Mouse (Mus musculus): ENCODE results near the gene Set. TPM values are rescaled to one million over a fixed set of nuclear protein-coding genes. Genes with fewer than 3 reads are reported as not detected.

Set gene
- total and polyA plus RNA-seq, 3 experiments, result 250 to 973 (median 580) TPM

DNA sequence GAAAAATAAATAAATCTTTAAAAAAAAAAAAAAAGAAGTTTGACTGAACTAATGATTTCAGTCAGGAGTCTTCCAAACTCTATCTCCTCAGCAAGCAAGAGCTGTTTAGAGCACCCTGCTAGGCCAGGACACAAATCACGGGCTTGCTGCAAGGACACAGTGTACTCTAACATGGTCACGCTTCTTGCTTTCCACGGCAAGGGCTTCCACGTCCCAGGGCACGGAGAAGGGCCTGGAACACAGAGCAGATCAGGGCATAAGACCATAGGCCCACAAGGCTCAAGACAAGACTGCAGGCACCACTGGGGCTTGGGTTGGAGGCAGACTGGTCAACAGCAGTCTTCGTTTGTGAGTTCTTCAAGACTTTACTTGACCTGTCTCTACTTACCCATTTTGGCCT is 10.1 kb upstream of the Set start:
- no peaks in the 10 kb centered on the region for H3K9me3 ChIP-seq (replicated peaks; ENCODE audit: insufficient read depth, low read length)
- DNase-seq (ENCODE audit: low read depth, low spot score), result no peak
- H3K4me1 ChIP-seq (ENCODE audit: control insufficient read depth in 1 of 2, insufficient read depth in 2 of 2, low read length in 2 of 2), result peaks cover 2 to 28% of the 10 kb centered on the region in 2 experiments
- 0 out of 2 replicates have a peak overlapping the region, but pooled peaks have one; percentile 3 for H3K9ac ChIP-seq (ENCODE audit: control insufficient read depth, low read depth, low read length, poor library complexity, severe bottlenecking)
- H3K79me2 ChIP-seq (ENCODE audit: control insufficient read depth, insufficient read depth, low read length, poor library complexity), result peaks cover 15% of the 10 kb centered on the region
- no peak overlapping the region for H3K27ac ChIP-seq (ENCODE audit: control insufficient read depth, low read depth, low read length)
- H3K4me3 ChIP-seq (ENCODE audit: control insufficient read depth in 1 of 2, insufficient read depth in 1 of 2, low read depth in 2 of 2, low read length in 2 of 2), result no peak overlapping the region
- H3K27me3 ChIP-seq (ENCODE audit: control insufficient read depth in 1 of 2, insufficient read depth in 2 of 2, low read length in 2 of 2), result no peaks in the 10 kb centered on the region
- no peak for TF ChIP-seq SMC3 (IDR thresholded peaks at IDR 0.05; ENCODE audit: low read depth, low read length)
- TF ChIP-seq GATA1 (IDR thresholded peaks at IDR 0.05; ENCODE audit: low read depth, low read length), result no peak
- H3K36me3 ChIP-seq (ENCODE audit: control insufficient read depth in 1 of 2, insufficient read depth in 2 of 2, low read length in 2 of 2), result peaks cover 0 to 20% of the 10 kb centered on the region in 2 experiments; a peak in 2 of 4 replicates

DNA sequence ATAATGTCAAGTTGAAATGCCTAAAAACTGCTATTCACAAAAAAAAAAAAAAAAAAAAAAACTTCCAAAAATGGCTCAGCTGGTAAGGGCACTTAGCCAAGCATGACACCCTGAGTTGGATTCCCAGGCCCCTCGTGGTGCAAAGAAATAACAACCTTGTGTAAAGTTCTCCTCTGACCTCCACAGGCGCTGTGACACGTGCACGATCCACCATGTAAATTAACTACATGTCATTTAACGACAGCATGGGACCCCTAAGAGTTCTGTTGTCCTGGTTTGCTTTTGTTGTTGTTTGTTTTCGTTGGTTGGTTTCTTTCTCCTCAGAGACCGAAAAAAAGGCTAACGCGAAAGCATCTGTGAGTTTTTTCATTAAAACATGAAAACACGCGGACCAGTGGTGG is 9.1 kb upstream of the Set start:
- DNase-seq (ENCODE audit: low read depth, low spot score), result peak; percentile 70
- TF ChIP-seq GATA1 (IDR thresholded peaks at IDR 0.05; ENCODE audit: low read depth, low read length) (no peak), MYC (IDR thresholded peaks at IDR 0.05; ENCODE audit: low read depth, low read length) (peak; percentile 98), ZKSCAN1 (IDR thresholded peaks at IDR 0.05; ENCODE audit: low read depth, low read length) (no peak), MXI1 (IDR thresholded peaks at IDR 0.05; ENCODE audit: low read depth, low read length) (peak; percentile 90), MAZ (IDR thresholded peaks at IDR 0.05; ENCODE audit: low read depth, low read length) (no peak), POLR2AphosphoS2 (IDR thresholded peaks at IDR 0.05; ENCODE audit: low read length) (no peak), HCFC1 (IDR thresholded peaks at IDR 0.05; ENCODE audit: low read depth, low read length) (no peak), ZMIZ1 (IDR thresholded peaks at IDR 0.05; ENCODE audit: low read depth, low read length) (no peak), TCF12 (IDR thresholded peaks at IDR 0.05; ENCODE audit: low read depth, low read length) (no peak), NELFE (IDR thresholded peaks at IDR 0.05; ENCODE audit: low read depth, low read length) (no peak), CHD1 (IDR thresholded peaks at IDR 0.05; ENCODE audit: low read depth, low read length) (0 out of 2 replicates have a peak, but pooled peaks have one; percentile 76), USF2 (IDR thresholded peaks at IDR 0.05; ENCODE audit: borderline replicate concordance in 1 of 2, insufficient read depth in 1 of 2, low read depth in 1 of 2, low read length in 2 of 2) (no peak), E2F4 (IDR thresholded peaks at IDR 0.05; ENCODE audit: borderline replicate concordance, low read depth, low read length) (no peak), RAD21 (IDR thresholded peaks at IDR 0.05; ENCODE audit: low read depth, low read length) (no peak), ELF1 (IDR thresholded peaks at IDR 0.05; ENCODE audit: low read depth, low read length) (no peak), ETS1 (IDR thresholded peaks at IDR 0.05; ENCODE audit: low read depth, low read length) (peak; percentile 84), MYB (IDR thresholded peaks at IDR 0.05; ENCODE audit: low read depth, low read length) (no peak), TAL1 (IDR thresholded peaks at IDR 0.05; ENCODE audit: low read length) (no peak), KAT2A (conservative IDR thresholded peaks at IDR 0.05; ENCODE audit: low read depth, low read length) (no peak), NRF1 (IDR thresholded peaks at IDR 0.05; ENCODE audit: insufficient read depth, low read depth, low read length, poor library complexity, severe bottlenecking) (no peak), ZC3H11A (IDR thresholded peaks at IDR 0.05; ENCODE audit: low read depth, low read length) (no peak), SMC3 (IDR thresholded peaks at IDR 0.05; ENCODE audit: low read depth, low read length) (no peak), CTCF (IDR thresholded peaks at IDR 0.05 in 2 of 3, conservative IDR thresholded peaks at IDR 0.05 in 1 of 3; ENCODE audit: control insufficient read depth in 1 of 3, insufficient read depth in 1 of 3, low read depth in 2 of 3, low read length in 3 of 3, poor library complexity in 1 of 3, severe bottlenecking in 1 of 3) (no peak; a peak in 1 of 6 replicates), ZNF384 (IDR thresholded peaks at IDR 0.05; ENCODE audit: low read depth, low read length) (peak; percentile 90), USF1 (IDR thresholded peaks at IDR 0.05; ENCODE audit: low read depth, low read length) (no peak), JUND (IDR thresholded peaks at IDR 0.05; ENCODE audit: low read depth, low read length) (no peak), POLR2A (IDR thresholded peaks at IDR 0.05; ENCODE audit: control insufficient read depth in 1 of 2, insufficient read depth in 1 of 2, low read depth in 1 of 2, low read length in 2 of 2, poor library complexity in 1 of 2) (no peak), BHLHE40 (IDR thresholded peaks at IDR 0.05; ENCODE audit: borderline replicate concordance, low read depth, low read length) (peak; percentile 78), CHD2 (IDR thresholded peaks at IDR 0.05; ENCODE audit: low read length) (no peak), MAX (IDR thresholded peaks at IDR 0.05; ENCODE audit: low read length) (peak; percentile 94), MAFK (IDR thresholded peaks at IDR 0.05; ENCODE audit: borderline replicate concordance, low read depth, low read length) (no peak), UBTF (IDR thresholded peaks at IDR 0.05; ENCODE audit: borderline replicate concordance, insufficient read depth, low read depth, low read length) (no peak)

More for the DNA sequence above, 9.1 kb upstream of the Set start:
- H3K79me2 ChIP-seq (ENCODE audit: control insufficient read depth, insufficient read depth, low read length, poor library complexity), result peaks cover 15% of the 10 kb centered on the region
- peaks cover 2 to 28% of the 10 kb centered on the region in 2 experiments for H3K4me1 ChIP-seq (ENCODE audit: control insufficient read depth in 1 of 2, insufficient read depth in 2 of 2, low read length in 2 of 2)
- H3K27ac ChIP-seq (ENCODE audit: control insufficient read depth, low read depth, low read length), result peak overlapping the region; percentile 74
- H3K36me3 ChIP-seq (ENCODE audit: control insufficient read depth in 1 of 2, insufficient read depth in 2 of 2, low read length in 2 of 2), result peaks cover 0 to 20% of the 10 kb centered on the region in 2 experiments; a peak in 2 of 4 replicates
- H3K9ac ChIP-seq (ENCODE audit: control insufficient read depth, low read depth, low read length, poor library complexity, severe bottlenecking), result peak overlapping the region; percentile 76
- no peaks in the 10 kb centered on the region for H3K9me3 ChIP-seq (replicated peaks; ENCODE audit: insufficient read depth, low read length)
- H3K27me3 ChIP-seq (ENCODE audit: control insufficient read depth in 1 of 2, insufficient read depth in 2 of 2, low read length in 2 of 2), result no peaks in the 10 kb centered on the region
- peak overlapping the region; percentile 61 to 64 for H3K4me3 ChIP-seq (ENCODE audit: control insufficient read depth in 1 of 2, insufficient read depth in 1 of 2, low read depth in 2 of 2, low read length in 2 of 2)
